Mouse (Mus musculus) E14TG2a.4 (cell line): ENCODE data around the gene Fahd1.

Source experiments
- CTCF ChIP-seq: conservative IDR thresholded peaks from 2 replicates; pipeline ENCODE4 v1.5.1; 2014; ENCODE audit warnings: low read length
- POU5F1 ChIP-seq: IDR thresholded peaks from 2 replicates; pipeline ENCODE4 v1.6.1; 2014; ENCODE audit warnings: low read length, borderline replicate concordance

- TF ChIP-seq CTCF = no peak
- TF ChIP-seq POU5F1 = no peak
Measured at GRCm38 (mm10) chr17:24812215-24812614, 37.9 kb downstream of the Fahd1 start.
